Mouse (Mus musculus) CH12.LX (cell line): ENCODE results near the gene H2-M5. TPM values are rescaled to one million over a fixed set of nuclear protein-coding genes. Genes with fewer than 3 reads are reported as not detected.

Source experiments
- DNase-seq: peaks from one replicate; pipeline ENCODE4 v3.0.0-alpha.2; 2013; ENCODE audit errors: extremely low read depth
- H3K27ac ChIP-seq: 2 replicates; pipeline ENCODE4 v1.5.1; 2012; ENCODE audit warnings: low read depth, mild to moderate bottlenecking, control low read depth, moderate library complexity; ENCODE audit not compliant: insufficient read depth
- H3K27me3 ChIP-seq: replicated peaks from 2 replicates; pipeline ENCODE3; 2012; ENCODE audit warnings: inconsistent platforms
- H3K36me3 ChIP-seq, 2 experiments: replicated peaks in 1 of 2; 2 replicates each; pipeline versions ENCODE3 to v1.6.1; 2012; ENCODE audit warnings: inconsistent platforms in 1 of 2, low read length in 1 of 2, mild to moderate bottlenecking in 1 of 2, mixed read lengths in 1 of 2, moderate library complexity in 1 of 2; ENCODE audit not compliant: control insufficient read depth in 1 of 2, insufficient read depth in 1 of 2
- H3K4me1 ChIP-seq, 2 experiments: 2 replicates each; pipeline ENCODE4 v1.6.1; 2012; ENCODE audit warnings: inconsistent platforms in 1 of 2, moderate library complexity in 1 of 2; ENCODE audit not compliant: insufficient read depth in 2 of 2, control insufficient read depth in 1 of 2
- H3K4me2 ChIP-seq: 2 replicates; pipeline ENCODE4 v1.6.1; 2012; ENCODE audit warnings: low read depth, mild to moderate bottlenecking, control low read depth; ENCODE audit not compliant: poor library complexity, insufficient read depth, severe bottlenecking
- H3K4me3 ChIP-seq, 3 experiments: fragments of 150-350 bp in 1 of 3; sonication (generic) in 1 of 3; replicated peaks in 1 of 3; 2 replicates each; pipeline versions ENCODE3 to v1.5.1; 2011 to 2012; ENCODE audit warnings: low read depth in 2 of 3, low read length in 2 of 3, mild to moderate bottlenecking in 2 of 3, moderate library complexity in 2 of 3, control low read depth in 1 of 3, improper control_type of control experiment in 1 of 3, inconsistent platforms in 1 of 3, mixed read lengths in 1 of 3; ENCODE audit not compliant: poor library complexity in 1 of 3
- H3K79me2 ChIP-seq: replicated peaks from 2 replicates; pipeline ENCODE4 v1.6.1; 2012; ENCODE audit warnings: mild to moderate bottlenecking, moderate library complexity; ENCODE audit not compliant: control insufficient read depth, poor library complexity, insufficient read depth, severe bottlenecking; ENCODE audit errors: extremely low read depth
- H3K9ac ChIP-seq: 2 replicates; pipeline ENCODE4 v1.6.1; 2012; ENCODE audit warnings: low read depth, mild to moderate bottlenecking, control low read depth, moderate library complexity; ENCODE audit not compliant: insufficient read depth
- H3K9me3 ChIP-seq: replicated peaks from 2 replicates; pipeline ENCODE3; 2012; ENCODE audit warnings: low read length, inconsistent platforms, mixed read lengths
- BHLHE40 ChIP-seq: IDR thresholded peaks from 2 replicates; pipeline ENCODE4 v1.6.1; 2011; ENCODE audit warnings: mild to moderate bottlenecking, low read depth, low read length, improper control_type of control experiment
- CHD1 ChIP-seq: IDR thresholded peaks from 2 replicates; pipeline ENCODE4 v1.6.1; 2012; ENCODE audit warnings: low read depth, low read length, improper control_type of control experiment, inconsistent platforms
- CHD2 ChIP-seq: IDR thresholded peaks from 2 replicates; pipeline ENCODE4 v1.6.1; 2011; ENCODE audit warnings: low read length, improper control_type of control experiment
- CTCF ChIP-seq, 2 experiments: IDR thresholded peaks in 1 of 2; conservative IDR thresholded peaks in 1 of 2; 2 replicates each; pipeline ENCODE4 v1.5.1; 2011 to 2012; ENCODE audit warnings: low read depth in 2 of 2, low read length in 2 of 2, improper control_type of control experiment in 1 of 2, inconsistent platforms in 1 of 2, mild to moderate bottlenecking in 1 of 2, moderate library complexity in 1 of 2
- E2F4 ChIP-seq: IDR thresholded peaks from 2 replicates; pipeline ENCODE4 v1.6.1; 2011; ENCODE audit warnings: low read depth, low read length, improper control_type of control experiment; ENCODE audit not compliant: insufficient replicate concordance
- ELF1 ChIP-seq: IDR thresholded peaks from 2 replicates; pipeline ENCODE4 v1.6.1; 2014; ENCODE audit warnings: low read depth, mild to moderate bottlenecking, inconsistent platforms, low read length, improper control_type of control experiment
- EP300 ChIP-seq: IDR thresholded peaks from 2 replicates; pipeline ENCODE4 v1.6.1; 2011; ENCODE audit warnings: low read length, improper control_type of control experiment
- ETS1 ChIP-seq: conservative IDR thresholded peaks from 2 replicates; pipeline ENCODE4 v1.6.1; 2012; ENCODE audit warnings: low read depth, mild to moderate bottlenecking, inconsistent platforms, low read length, improper control_type of control experiment, moderate library complexity
- GABPA ChIP-seq: IDR thresholded peaks from 2 replicates; pipeline ENCODE4 v1.6.1; 2012; ENCODE audit warnings: low read depth, low read length, improper control_type of control experiment, inconsistent platforms; ENCODE audit not compliant: insufficient replicate concordance
- HCFC1 ChIP-seq: IDR thresholded peaks from 2 replicates; pipeline ENCODE4 v1.6.1; 2012; ENCODE audit warnings: low read depth, mild to moderate bottlenecking, inconsistent platforms, low read length, improper control_type of control experiment
- IRF4 ChIP-seq: IDR thresholded peaks from 2 replicates; pipeline ENCODE4 v1.6.1; 2014; ENCODE audit warnings: low read depth, mild to moderate bottlenecking, inconsistent platforms, low read length, improper control_type of control experiment
- JUN ChIP-seq: IDR thresholded peaks from 2 replicates; pipeline ENCODE4 v1.6.1; 2011; ENCODE audit warnings: low read depth, mild to moderate bottlenecking, low read length, improper control_type of control experiment, moderate library complexity; ENCODE audit not compliant: insufficient read depth
- JUND ChIP-seq: conservative IDR thresholded peaks from 2 replicates; pipeline ENCODE4 v1.6.1; 2011; ENCODE audit warnings: low read depth, low read length, improper control_type of control experiment
- KAT2A ChIP-seq: IDR thresholded peaks from 2 replicates; pipeline ENCODE4 v1.6.1; 2012; ENCODE audit warnings: low read length, improper control_type of control experiment, inconsistent platforms; ENCODE audit not compliant: insufficient replicate concordance
- MAFK ChIP-seq: IDR thresholded peaks from 2 replicates; pipeline ENCODE4 v1.6.1; 2011; ENCODE audit warnings: low read length, improper control_type of control experiment; ENCODE audit not compliant: insufficient replicate concordance
- MAX ChIP-seq: IDR thresholded peaks from 2 replicates; pipeline ENCODE4 v1.6.1; 2011; ENCODE audit warnings: low read length, improper control_type of control experiment
- MAZ ChIP-seq: IDR thresholded peaks from 2 replicates; pipeline ENCODE4 v1.6.1; 2012; ENCODE audit warnings: low read depth, mild to moderate bottlenecking, inconsistent platforms, low read length, improper control_type of control experiment, moderate library complexity
- MEF2A ChIP-seq: IDR thresholded peaks from 2 replicates; pipeline ENCODE4 v1.6.1; 2014; ENCODE audit warnings: low read depth, mild to moderate bottlenecking, inconsistent platforms, low read length, improper control_type of control experiment, borderline replicate concordance
- MXI1 ChIP-seq: IDR thresholded peaks from 2 replicates; pipeline ENCODE4 v1.6.1; 2011; ENCODE audit warnings: mild to moderate bottlenecking, low read depth, low read length, improper control_type of control experiment
- MYC ChIP-seq: IDR thresholded peaks from 2 replicates; pipeline ENCODE4 v1.6.1; 2011; ENCODE audit warnings: low read depth, mild to moderate bottlenecking, improper control_type of control experiment, low read length
- NELFE ChIP-seq: IDR thresholded peaks from 2 replicates; pipeline ENCODE4 v1.6.1; 2011; ENCODE audit warnings: low read depth, low read length, improper control_type of control experiment
- NRF1 ChIP-seq: IDR thresholded peaks from 2 replicates; pipeline ENCODE4 v1.6.1; 2014; ENCODE audit warnings: low read depth, mild to moderate bottlenecking, inconsistent platforms, low read length, improper control_type of control experiment, moderate library complexity
- PAX5 ChIP-seq: IDR thresholded peaks from 2 replicates; pipeline ENCODE4 v1.6.1; 2012; ENCODE audit warnings: low read length, inconsistent platforms, mixed read lengths
- POLR2A ChIP-seq: IDR thresholded peaks from 2 replicates; pipeline ENCODE4 v1.6.1; 2011; ENCODE audit warnings: low read depth, mild to moderate bottlenecking, improper control_type of control experiment, low read length
- POLR2AphosphoS2 ChIP-seq: IDR thresholded peaks from 2 replicates; pipeline ENCODE4 v1.6.1; 2011; ENCODE audit warnings: low read depth, low read length, improper control_type of control experiment
- RAD21 ChIP-seq: IDR thresholded peaks from 2 replicates; pipeline ENCODE4 v1.6.1; 2011; ENCODE audit warnings: low read depth, mild to moderate bottlenecking, low read length, improper control_type of control experiment, moderate library complexity
- RCOR1 ChIP-seq: conservative IDR thresholded peaks from 2 replicates; pipeline ENCODE4 v1.6.1; 2012; ENCODE audit warnings: low read depth, mild to moderate bottlenecking, inconsistent platforms, low read length, improper control_type of control experiment
- SIN3A ChIP-seq: IDR thresholded peaks from 2 replicates; pipeline ENCODE4 v1.6.1; 2012; ENCODE audit warnings: low read length, improper control_type of control experiment, inconsistent platforms
- SMC3 ChIP-seq: IDR thresholded peaks from 2 replicates; pipeline ENCODE4 v1.6.1; 2011; ENCODE audit warnings: low read depth, low read length, improper control_type of control experiment
- TBP ChIP-seq: conservative IDR thresholded peaks from 2 replicates; pipeline ENCODE4 v1.6.1; 2011; ENCODE audit warnings: low read depth, low read length, improper control_type of control experiment
- TCF12 ChIP-seq: IDR thresholded peaks from 2 replicates; pipeline ENCODE4 v1.6.1; 2014; ENCODE audit warnings: low read depth, mild to moderate bottlenecking, inconsistent platforms, low read length, improper control_type of control experiment
- UBTF ChIP-seq: IDR thresholded peaks from 2 replicates; pipeline ENCODE4 v1.6.1; 2012; ENCODE audit warnings: low read depth, mild to moderate bottlenecking, inconsistent platforms, low read length, improper control_type of control experiment, moderate library complexity
- USF1 ChIP-seq: IDR thresholded peaks from 2 replicates; pipeline ENCODE4 v1.6.1; 2014; ENCODE audit warnings: low read depth, mild to moderate bottlenecking, inconsistent platforms, low read length, improper control_type of control experiment
- USF2 ChIP-seq: conservative IDR thresholded peaks from 2 replicates; pipeline ENCODE4 v1.6.1; 2011; ENCODE audit warnings: low read depth, low read length, improper control_type of control experiment
- ZC3H11A ChIP-seq: IDR thresholded peaks from 2 replicates; pipeline ENCODE4 v1.6.1; 2012; ENCODE audit warnings: low read depth, mild to moderate bottlenecking, inconsistent platforms, low read length, improper control_type of control experiment
- ZKSCAN1 ChIP-seq: IDR thresholded peaks from 2 replicates; pipeline ENCODE4 v1.6.1; 2012; ENCODE audit warnings: low read depth, inconsistent platforms, low read length, improper control_type of control experiment, borderline replicate concordance
- ZMIZ1 ChIP-seq: IDR thresholded peaks from 2 replicates; pipeline ENCODE4 v1.6.1; 2012; ENCODE audit warnings: low read depth, mild to moderate bottlenecking, inconsistent platforms, low read length, improper control_type of control experiment
- ZNF384 ChIP-seq: IDR thresholded peaks from 2 replicates; pipeline ENCODE4 v1.6.1; 2012; ENCODE audit warnings: low read depth, low read length, improper control_type of control experiment, inconsistent platforms
- dilution Hi-C: fragments of 300-500 bp; cut with MboI; formaldehyde crosslinking; loops from 2 replicates; pipeline ENCODE4 v1.14.3; 2020; ENCODE audit warnings: low sequenced_read_pairs; ENCODE audit not compliant: extremely low pct_unique_long_range_greater_than_20kb, extremely low pct_ligation_motif_present
- in situ Hi-C: fragments of 300-500 bp; cut with MboI; formaldehyde crosslinking; loops from 3 replicates; pipeline ENCODE4 v1.14.3; 2019; ENCODE audit warnings: low sequenced_read_pairs, low pct_ligation_motif_present, low pct_unique_long_range_greater_than_20kb, mixed read lengths
- polyA plus RNA-seq: library from polyadenylated mRNA; unstranded; fragments of >175 nt; gene quantifications from 2 replicates; pipeline ENCODE4 v1.2.1, GENCODE M21; 2012; ENCODE audit warnings: low read depth; ENCODE audit not compliant: insufficient read length
- total RNA-seq, 2 experiments: library from RNA; depleted of rRNA; stranded (reverse); fragments of 300-350 nt in 1 of 2; fragments of >200 nt in 1 of 2; gene quantifications; 2 replicates each; pipeline ENCODE4 v1.2.3; 2012 to 2014

The H2-M5 gene
- total and polyA plus RNA-seq, 3 experiments: 1.1 to 2.2 (median 1.1) TPM

- H3K9me3 ChIP-seq: no peaks in the 10 kb centered on the region
- peak overlapping the region; percentile 84 for H3K27ac ChIP-seq
- H3K79me2 ChIP-seq: no peaks in the 10 kb centered on the region
- DNase-seq: peak; percentile 71
- H3K4me1 ChIP-seq: peaks cover 3 to 43% of the 10 kb centered on the region in 2 experiments; a peak in 2 of 4 replicates
- TF ChIP-seq JUN (peak; percentile 72), SIN3A (no peak; the same call in 1 of the 2 replicates), CHD2 (no peak), MAFK (peak; percentile 28; the same call in 1 of the 2 replicates), USF1 (no peak), POLR2A (no peak), RCOR1 (no peak), ZC3H11A (no peak), MXI1 (no peak), MAZ (no peak), JUND (peak; percentile 93), RAD21 (no peak; the same call in 1 of the 2 replicates), KAT2A (no peak), MEF2A (peak; percentile 98), CTCF (conservative IDR thresholded peaks at IDR 0.05 in 1 of 2, IDR thresholded peaks at IDR 0.05 in 1 of 2; ENCODE audit: low read depth in 2 of 2, low read length in 2 of 2) (no peak), SMC3 (no peak), ZKSCAN1 (no peak), CHD1 (no peak), E2F4 (no peak), PAX5 (no peak), MAX (peak; percentile 50), USF2 (no peak), UBTF (no peak), ZNF384 (peak; percentile 40; the same call in 1 of the 2 replicates), ETS1 (peak; percentile 70), BHLHE40 (peak; percentile 55), ZMIZ1 (no peak), ELF1 (0 out of 2 replicates have a peak, but pooled peaks have one; percentile 25), POLR2AphosphoS2 (no peak), HCFC1 (peak; percentile 30; the same call in 1 of the 2 replicates), TBP (no peak), NRF1 (no peak), NELFE (no peak), TCF12 (peak; percentile 76), EP300 (peak; percentile 90), GABPA (no peak), IRF4 (peak; percentile 96), MYC (no peak)
- H3K4me3 ChIP-seq: peak overlapping the region in 1 of 3 experiments; percentile 35
- dilution Hi-C loops: no loop called here
- H3K27me3 ChIP-seq: no peaks in the 10 kb centered on the region
- H3K4me2 ChIP-seq: peak overlapping the region; percentile 50; the same call in 1 of the 2 replicates
- H3K36me3 ChIP-seq: no peaks in the 10 kb centered on the region
- peak overlapping the region; percentile 53 for H3K9ac ChIP-seq
- in situ Hi-C loops: loop anchor here (10.0 kb wide), 1 partner anchor 80 kb away; no protein-coding TSS in a partner anchor
Observed at GRCm38 (mm10) chr17:36994528-36994927, 5.2 kb upstream of the H2-M5 start.
